Mouse (Mus musculus) heart, postnatal 0 days (tissue): ENCODE results near the gene Gipc3. TPM values are rescaled to one million over a fixed set of nuclear protein-coding genes. Genes with fewer than 3 reads are reported as not detected.

Experiments used
- ATAC-seq: fragments of 200-750 bp; cut with Nextera tagmentation; 2 replicates; pipeline ENCODE4 v1.8.0; 2017; ENCODE audit warnings: low read depth, moderate number of reproducible peaks, moderate library complexity; ENCODE audit not compliant: insufficient read depth
- DNase-seq: peaks from one replicate; pipeline ENCODE4 v3.0.0-alpha.2; 2016; ENCODE audit warnings: low spot score
- H3K27ac ChIP-seq: fragments of 300-500 bp; sonication (generic); 2 replicates; pipeline ENCODE4 v1.5.1; 2014; ENCODE audit warnings: low read depth, mild to moderate bottlenecking
- H3K27me3 ChIP-seq: fragments of 300-500 bp; sonication (generic); 2 replicates; pipeline ENCODE4 v1.6.1; 2014; ENCODE audit warnings: low read length, mixed read lengths; ENCODE audit not compliant: control insufficient read depth, insufficient read depth
- H3K36me3 ChIP-seq: fragments of 300-500 bp; sonication (generic); replicated peaks from 2 replicates; pipeline ENCODE4 v1.6.1; 2014; ENCODE audit warnings: low read length, mixed read lengths; ENCODE audit not compliant: control insufficient read depth, insufficient read depth
- H3K4me1 ChIP-seq: fragments of 300-500 bp; sonication (generic); 2 replicates; pipeline ENCODE4 v1.6.1; 2014; ENCODE audit warnings: antibody characterized with exemption; ENCODE audit not compliant: control insufficient read depth, insufficient read depth
- H3K4me2 ChIP-seq: fragments of 300-500 bp; sonication (generic); 2 replicates; pipeline ENCODE4 v1.6.1; 2014; ENCODE audit warnings: low read depth, mild to moderate bottlenecking, low read length, moderate library complexity
- H3K4me3 ChIP-seq: fragments of 300-500 bp; sonication (generic); 2 replicates; pipeline ENCODE4 v1.5.1; 2014; ENCODE audit warnings: low read depth, low read length
- H3K9ac ChIP-seq: fragments of 300-500 bp; sonication (generic); replicated peaks from 2 replicates; pipeline ENCODE4 v1.6.1; 2014; ENCODE audit warnings: low read depth, low read length, mixed read lengths
- H3K9me3 ChIP-seq: fragments of 300-500 bp; sonication (generic); replicated peaks from 2 replicates; pipeline ENCODE4 v1.6.1; 2016; ENCODE audit warnings: low read length; ENCODE audit not compliant: control insufficient read depth
- CTCF ChIP-seq: IDR thresholded peaks from 2 replicates; pipeline ENCODE4 v1.5.1; 2016; ENCODE audit warnings: antibody characterized with exemption, control low read depth, low read depth
- EP300 ChIP-seq: IDR thresholded peaks from 2 replicates; pipeline ENCODE4 v1.6.1; 2016; ENCODE audit warnings: antibody characterized with exemption, low read depth
- WGBS: fragments of 180-500 bp; shearing (Covaris S2); extraction: QIAGEN DNeasy Blood & Tissue Kit; methylation state at CpG from one replicate; pipeline ENCODE4 v1.1.7; 2014; 5-methylcytosine and 5-hydroxymethylcytosine counted together
- polyA plus RNA-seq: library from polyadenylated mRNA; unstranded; fragments of >200 nt; fragmentation: Nextera tagmentation; extraction: Ambion mirVana; gene quantifications from 2 replicates; pipeline ENCODE4 v1.2.1, GENCODE M21; 2015
- total RNA-seq: library from RNA; depleted of rRNA; stranded (reverse); fragments of >200 nt; gene quantifications from 2 replicates; pipeline ENCODE4 v1.2.3, GENCODE M21; 2014; ENCODE audit warnings: low replicate concordance

The Gipc3 gene
- total and polyA plus RNA-seq, 2 experiments from 2014 or later, result 0.08 to 0.16 TPM

- Histone ChIP-seq H3K4me2 (no peak overlapping the region; the same call in 1 of the 2 replicates), H3K27ac (no peak overlapping the region), H3K27me3 (peaks cover 13% of the 10 kb centered on the region; the same call in 1 of the 2 replicates), H3K9ac (no peak overlapping the region), H3K36me3 (no peaks in the 10 kb centered on the region), H3K4me1 (peaks cover 21% of the 10 kb centered on the region; the same call in 1 of the 2 replicates), H3K4me3 (no peak overlapping the region), H3K9me3 (no peaks in the 10 kb centered on the region)
- WGBS, result 25% methylated on average over 24 of the region's 24 CpGs
- TF ChIP-seq EP300 (no peak), CTCF (no peak)
- ATAC-seq (no peak), DNase-seq (no peak)
Observed at GRCm38 (mm10) chr10:81290698-81291460, 52.2 kb downstream of the Gipc3 start.

- Histone ChIP-seq H3K9ac (no peak overlapping the region), H3K4me1 (peaks cover 20% of the 10 kb centered on the region; the same call in 1 of the 2 replicates), H3K27me3 (peaks cover 21% of the 10 kb centered on the region), H3K4me3 (no peak overlapping the region), H3K36me3 (no peaks in the 10 kb centered on the region), H3K9me3 (no peaks in the 10 kb centered on the region), H3K4me2 (no peak overlapping the region), H3K27ac (no peak overlapping the region)
- WGBS, result 58% methylated on average over 14 of the region's 14 CpGs
- no peak for ATAC-seq
- TF ChIP-seq EP300 (no peak), CTCF (no peak)
- DNase-seq, result no peak
Observed at GRCm38 (mm10) chr10:81289811-81290210, 53.3 kb downstream of the Gipc3 start.

- Histone ChIP-seq H3K4me2 (no peak overlapping the region), H3K4me3 (no peak overlapping the region), H3K9me3 (no peaks in the 10 kb centered on the region), H3K9ac (no peak overlapping the region), H3K4me1 (0 out of 2 replicates have a peak, but pooled peaks cover 16% of the 10 kb centered on the region), H3K36me3 (no peaks in the 10 kb centered on the region), H3K27ac (no peak overlapping the region), H3K27me3 (peaks cover 26% of the 10 kb centered on the region)
- peak; percentile 72 for DNase-seq
- WGBS, result 3% methylated on average over 7 of the region's 7 CpGs
- TF ChIP-seq CTCF, result peak; percentile 88
- TF ChIP-seq EP300, result no peak
- no peak for ATAC-seq
Observed at GRCm38 (mm10) chr10:81289278-81289677, 53.8 kb downstream of the Gipc3 start.

GRCm38 (mm10) chr10:81288601-81289000, 54.5 kb downstream of the Gipc3 start:
- ATAC-seq (no peak), DNase-seq (no peak)
- H3K27me3 ChIP-seq, result peaks cover 32% of the 10 kb centered on the region
- H3K9ac ChIP-seq, result no peak overlapping the region
- H3K4me3 ChIP-seq, result no peak overlapping the region
- no peak overlapping the region for H3K27ac ChIP-seq
- H3K36me3 ChIP-seq, result no peaks in the 10 kb centered on the region
- H3K4me2 ChIP-seq, result no peak overlapping the region
- 0 out of 2 replicates have a peak, but pooled peaks cover 9% of the 10 kb centered on the region for H3K4me1 ChIP-seq
- WGBS, result 36% methylated on average over 6 of the region's 6 CpGs
- no peaks in the 10 kb centered on the region for H3K9me3 ChIP-seq
- TF ChIP-seq EP300 (no peak), CTCF (peak; percentile 42)

- Histone ChIP-seq H3K9ac (no peak overlapping the region), H3K4me1 (0 out of 2 replicates have a peak, but pooled peaks cover 7% of the 10 kb centered on the region), H3K27ac (no peak overlapping the region), H3K36me3 (no peaks in the 10 kb centered on the region), H3K4me2 (no peak overlapping the region), H3K27me3 (peaks cover 40% of the 10 kb centered on the region), H3K9me3 (no peaks in the 10 kb centered on the region), H3K4me3 (no peak overlapping the region)
- ATAC-seq (no peak), DNase-seq (no peak)
- TF ChIP-seq CTCF, result peak; percentile 82
- TF ChIP-seq EP300, result no peak
- WGBS, result 57% methylated on average over 8 of the region's 8 CpGs
Observed at GRCm38 (mm10) chr10:81287513-81288157, 55.4 kb downstream of the Gipc3 start.
